Mouse (Mus musculus): ENCODE data around the gene Ndufv3. TPM values are rescaled to one million over a fixed set of nuclear protein-coding genes. Genes with fewer than 3 reads are reported as not detected.

The Ndufv3 gene
- polyA plus RNA-seq, 1 experiment from 2014 or later: 248 TPM

DNA sequence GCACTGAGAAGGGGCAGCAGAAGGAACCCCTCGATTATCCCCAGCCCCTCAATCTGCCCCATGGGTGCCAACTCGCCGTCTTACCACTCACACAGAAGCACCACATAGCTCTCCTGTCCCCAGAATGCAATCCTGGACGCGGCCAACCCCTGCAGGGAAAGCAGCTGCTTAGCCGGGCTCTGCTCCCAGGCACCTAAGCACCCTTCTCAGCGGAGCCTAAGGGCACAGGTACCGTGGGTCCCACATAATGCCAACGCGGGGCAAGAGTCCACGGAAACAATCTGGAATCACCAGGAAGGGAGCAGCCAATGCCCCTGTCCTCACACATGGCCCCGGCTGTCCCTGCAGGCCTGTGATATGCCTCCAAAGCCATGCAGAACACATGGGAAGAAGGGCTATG, 20.2 kb upstream of the Ndufv3 start:
- Histone ChIP-seq H3K4me3 (replicated peaks) (no peak overlapping the region), H3K36me3 (replicated peaks) (peaks cover 95% of the 10 kb centered on the region), H3K27me3 (no peaks in the 10 kb centered on the region), H3K4me2 (no peak overlapping the region), H3K9ac (no peak overlapping the region), H3K9me3 (no peaks in the 10 kb centered on the region), H3K27ac (no peak overlapping the region), H3K4me1 (0 out of 2 replicates have a peak, but pooled peaks cover under 1% of the 10 kb centered on the region)
- no peak for ATAC-seq (ENCODE audit: low FRiP score)
- 96% methylated on average over 12 of the region's 12 CpGs for WGBS

DNA sequence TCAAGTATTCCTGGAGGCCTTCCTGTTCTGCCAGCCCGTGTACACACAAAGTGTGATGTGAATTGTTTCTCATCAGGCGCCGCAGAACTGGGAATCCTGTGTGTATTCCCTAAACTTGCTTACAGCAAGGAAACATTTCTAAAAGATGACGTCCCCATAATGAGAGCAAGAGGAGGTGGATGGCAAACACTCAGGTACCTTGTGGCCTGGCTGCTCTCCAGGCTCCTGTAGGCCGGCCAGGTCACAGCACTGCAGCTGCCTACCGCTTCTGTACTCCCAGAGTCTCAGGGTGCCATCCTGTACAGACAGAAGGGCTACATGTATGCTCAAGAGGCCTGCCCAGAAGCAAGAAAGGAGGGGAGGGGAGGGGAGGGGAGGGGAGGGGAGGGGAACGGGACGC, 19.5 kb upstream of the Ndufv3 start:
- WGBS: 95% methylated on average over 8 of the region's 8 CpGs
- no peak overlapping the region for H3K27ac ChIP-seq
- H3K9me3 ChIP-seq: no peaks in the 10 kb centered on the region
- no peak overlapping the region for H3K4me2 ChIP-seq
- no peak overlapping the region for H3K9ac ChIP-seq
- H3K4me1 ChIP-seq: peaks cover 7% of the 10 kb centered on the region; the same call in 1 of the 2 replicates
- no peak overlapping the region for H3K4me3 ChIP-seq (replicated peaks)
- ATAC-seq (ENCODE audit: low FRiP score): no peak
- peaks cover 96% of the 10 kb centered on the region for H3K36me3 ChIP-seq (replicated peaks)
- H3K27me3 ChIP-seq: no peaks in the 10 kb centered on the region

DNA sequence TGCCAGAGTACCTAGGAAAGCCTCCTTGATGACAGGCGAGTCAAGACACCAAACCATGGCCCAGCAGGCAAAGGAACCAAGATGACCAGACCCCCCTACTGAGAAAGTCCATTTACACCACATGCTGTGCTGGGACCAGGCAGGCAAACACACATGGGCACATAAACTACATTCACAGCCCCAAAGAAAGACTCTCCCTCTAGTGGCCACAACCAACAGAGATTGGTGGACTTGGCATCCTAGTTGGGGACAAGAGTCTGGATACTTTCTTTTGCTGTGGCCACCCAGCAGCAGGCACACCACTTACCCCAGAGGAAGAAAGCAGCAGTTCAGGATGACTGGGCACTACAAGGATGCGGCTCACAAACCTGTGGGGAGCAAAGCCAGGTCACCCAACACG, 19.0 kb upstream of the Ndufv3 start:
- peaks cover 9% of the 10 kb centered on the region; the same call in 1 of the 2 replicates for H3K4me1 ChIP-seq
- H3K4me3 ChIP-seq (replicated peaks): no peak overlapping the region
- H3K9me3 ChIP-seq: no peaks in the 10 kb centered on the region
- no peak for ATAC-seq (ENCODE audit: low FRiP score)
- WGBS: 85% methylated on average over 3 of the region's 3 CpGs
- no peak overlapping the region for H3K4me2 ChIP-seq
- no peaks in the 10 kb centered on the region for H3K27me3 ChIP-seq
- H3K9ac ChIP-seq: no peak overlapping the region
- no peak overlapping the region for H3K27ac ChIP-seq
- peaks cover 95% of the 10 kb centered on the region for H3K36me3 ChIP-seq (replicated peaks)

DNA sequence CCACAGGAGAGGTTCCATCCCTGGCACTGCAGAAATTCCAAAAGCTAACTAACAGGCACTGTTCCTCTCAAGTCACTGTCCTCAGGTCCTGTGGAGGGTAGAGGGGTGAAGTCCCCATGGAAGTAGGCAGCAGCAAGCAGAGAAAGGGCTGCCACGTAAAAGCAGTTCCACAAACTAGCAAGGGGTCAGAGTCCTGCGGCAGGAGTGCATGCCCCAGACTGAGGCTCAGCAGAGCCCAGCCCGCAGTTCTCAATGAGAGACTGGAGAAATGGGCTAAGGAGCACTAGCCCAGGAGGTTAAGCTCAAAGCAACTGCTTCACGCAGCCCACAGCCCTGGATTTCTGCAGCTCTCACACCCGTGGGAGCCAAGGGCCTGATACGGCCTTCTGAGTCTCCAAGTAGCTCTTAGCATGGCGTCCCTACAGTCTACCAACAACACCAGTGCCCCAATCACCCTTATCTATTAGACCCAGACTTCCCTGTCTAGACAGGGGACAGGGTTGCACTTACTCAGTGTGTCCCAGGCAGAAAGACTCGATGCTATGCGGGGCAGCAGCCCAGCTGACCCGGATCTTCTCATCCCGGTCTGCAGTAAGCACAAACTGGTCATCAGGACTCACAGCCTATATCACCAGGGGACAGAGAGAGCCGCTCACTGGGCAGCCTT, 17.5 kb upstream of the Ndufv3 start:
- Histone ChIP-seq H3K27me3 (no peaks in the 10 kb centered on the region), H3K27ac (no peak overlapping the region), H3K4me3 (replicated peaks) (no peak overlapping the region), H3K9me3 (no peaks in the 10 kb centered on the region), H3K4me2 (no peak overlapping the region), H3K9ac (no peak overlapping the region), H3K4me1 (peaks cover 9% of the 10 kb centered on the region; the same call in 1 of the 2 replicates), H3K36me3 (replicated peaks) (peaks cover 97% of the 10 kb centered on the region)
- no peak for ATAC-seq (ENCODE audit: low FRiP score)
- WGBS: 92% methylated on average over 12 of the region's 12 CpGs

DNA sequence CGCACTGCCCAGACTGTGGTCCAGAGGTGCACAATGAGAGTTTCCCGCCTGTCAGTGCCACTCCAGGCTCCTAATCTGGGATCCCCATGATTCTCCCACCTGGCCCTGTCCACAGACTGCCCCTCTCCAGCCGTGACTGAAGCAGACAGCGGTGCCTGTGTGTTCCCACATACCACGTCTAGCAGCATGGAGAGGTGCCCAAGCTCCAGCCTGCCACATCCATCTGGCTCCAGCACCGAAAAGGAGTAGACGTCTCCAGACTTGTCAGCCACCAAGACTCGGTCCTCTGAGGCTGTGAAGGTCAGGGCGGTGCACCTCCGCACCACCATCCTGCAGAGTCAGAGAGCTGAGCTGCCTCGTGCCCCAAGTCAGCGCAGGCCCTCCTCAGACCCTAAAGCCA, 16.6 kb upstream of the Ndufv3 start:
- Histone ChIP-seq H3K4me1 (peaks cover 9% of the 10 kb centered on the region; the same call in 1 of the 2 replicates), H3K9ac (no peak overlapping the region), H3K4me2 (no peak overlapping the region), H3K27me3 (no peaks in the 10 kb centered on the region), H3K4me3 (replicated peaks) (no peak overlapping the region), H3K27ac (no peak overlapping the region), H3K36me3 (replicated peaks) (peaks cover 96% of the 10 kb centered on the region), H3K9me3 (no peaks in the 10 kb centered on the region)
- 90% methylated on average over 12 of the region's 12 CpGs for WGBS
- ATAC-seq (ENCODE audit: low FRiP score): no peak

DNA sequence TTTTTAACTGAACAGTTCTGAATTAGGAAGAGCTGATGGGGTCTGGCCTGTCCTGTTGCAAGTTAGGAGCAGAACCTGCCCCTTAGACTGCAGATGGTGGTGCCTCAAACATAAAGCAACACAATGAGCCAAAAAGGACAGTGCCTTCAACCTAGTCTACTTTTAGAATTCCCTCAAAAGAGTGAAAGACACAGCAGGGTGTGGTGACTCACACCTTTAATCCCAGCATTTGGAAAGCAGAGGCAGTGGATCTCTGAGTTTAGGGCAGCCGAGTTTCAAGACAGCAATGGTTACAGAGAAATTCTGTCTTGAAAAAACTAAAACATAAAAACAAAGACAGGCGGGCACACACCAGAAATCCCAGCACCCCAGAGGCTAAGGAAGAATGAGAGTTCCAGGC, 16.0 kb upstream of the Ndufv3 start:
- Histone ChIP-seq H3K27ac (no peak overlapping the region), H3K36me3 (replicated peaks) (peaks cover 95% of the 10 kb centered on the region), H3K27me3 (no peaks in the 10 kb centered on the region), H3K4me3 (replicated peaks) (no peak overlapping the region), H3K4me2 (no peak overlapping the region), H3K9me3 (no peaks in the 10 kb centered on the region), H3K4me1 (peaks cover 9% of the 10 kb centered on the region; the same call in 1 of the 2 replicates), H3K9ac (no peak overlapping the region)
- ATAC-seq (ENCODE audit: low FRiP score): no peak
- 63% methylated on average over 2 of the region's 2 CpGs for WGBS

DNA sequence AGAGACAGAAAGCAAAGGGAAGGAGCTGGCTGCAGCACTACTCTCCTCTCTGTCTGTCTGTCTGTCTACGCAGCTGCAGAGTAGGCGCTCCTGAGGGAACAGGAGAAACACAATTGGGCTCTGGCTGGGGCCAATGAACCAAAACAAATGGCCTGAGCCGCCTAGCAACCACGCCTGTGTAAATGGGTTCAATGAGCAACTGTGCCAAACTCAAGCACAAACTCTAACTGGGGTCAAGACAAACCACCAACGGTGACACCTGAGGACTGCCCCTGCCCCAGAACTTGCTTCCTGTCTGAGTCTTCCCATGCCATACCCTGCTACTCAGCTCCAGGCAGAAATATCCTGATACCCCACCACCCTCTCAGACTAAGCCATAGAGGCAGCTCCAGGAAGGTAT, 14.9 kb upstream of the Ndufv3 start:
- H3K27ac ChIP-seq: no peak overlapping the region
- 56% methylated on average over 5 of the region's 5 CpGs for WGBS
- peaks cover 95% of the 10 kb centered on the region for H3K36me3 ChIP-seq (replicated peaks)

DNA sequence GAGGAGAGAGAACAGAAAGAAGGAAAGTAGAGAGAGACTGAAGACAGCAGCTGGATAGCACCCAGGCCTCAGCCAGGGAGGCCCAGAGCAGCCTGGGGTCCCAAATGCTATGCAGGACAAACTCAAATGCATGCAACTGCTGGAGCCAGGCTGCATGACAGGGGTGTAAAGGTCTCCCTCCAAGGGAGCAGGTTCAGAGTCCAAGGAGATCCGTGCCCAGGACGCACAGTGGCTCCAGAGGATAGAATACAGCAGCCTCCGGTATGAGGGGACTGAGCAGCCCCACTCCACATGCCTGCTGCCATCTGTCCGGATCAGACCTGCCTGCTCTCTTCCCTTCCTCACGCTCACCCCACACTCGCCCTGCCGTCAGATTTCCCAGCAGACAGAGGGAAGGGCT, 13.6 kb upstream of the Ndufv3 start:
- peaks cover 11% of the 10 kb centered on the region for H3K4me1 ChIP-seq
- peak overlapping the region; percentile 17; the same call in 1 of the 2 replicates for H3K9ac ChIP-seq
- H3K27me3 ChIP-seq: no peaks in the 10 kb centered on the region
- WGBS: 91% methylated on average over 7 of the region's 7 CpGs
- no peak overlapping the region for H3K27ac ChIP-seq
- no peak for ATAC-seq (ENCODE audit: low FRiP score)
- H3K9me3 ChIP-seq: no peaks in the 10 kb centered on the region
- H3K36me3 ChIP-seq (replicated peaks): peaks cover 88% of the 10 kb centered on the region
- H3K4me3 ChIP-seq (replicated peaks): no peak overlapping the region
- no peak overlapping the region for H3K4me2 ChIP-seq

More for the DNA sequence above, 14.9 kb upstream of the Ndufv3 start:
- Histone ChIP-seq H3K27me3 (no peaks in the 10 kb centered on the region), H3K4me2 (no peak overlapping the region), H3K4me3 (replicated peaks) (no peak overlapping the region), H3K9me3 (no peaks in the 10 kb centered on the region), H3K9ac (no peak overlapping the region), H3K4me1 (peaks cover 9% of the 10 kb centered on the region; the same call in 1 of the 2 replicates)
- no peak for ATAC-seq (ENCODE audit: low FRiP score)

DNA sequence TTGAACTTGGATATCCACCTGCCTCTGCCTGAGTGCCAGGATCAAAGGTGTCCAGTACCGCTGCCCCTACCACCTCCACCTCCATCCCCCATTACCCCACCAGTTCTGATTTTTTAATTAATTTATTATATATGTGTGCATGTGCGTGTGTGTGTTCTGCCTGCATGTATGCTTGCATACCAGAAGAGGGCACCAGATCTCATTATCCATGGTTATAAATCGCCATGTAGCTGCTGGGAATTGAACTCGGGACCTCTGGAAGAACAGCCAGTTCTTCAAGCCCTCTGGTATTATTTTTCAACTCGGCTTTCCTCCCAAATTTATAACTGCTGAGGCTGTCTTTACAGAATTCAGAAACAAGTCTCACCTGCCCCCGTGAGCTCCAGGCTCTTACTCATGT, 9.0 kb upstream of the Ndufv3 start:
- Histone ChIP-seq H3K27ac (no peak overlapping the region), H3K9ac (no peak overlapping the region), H3K27me3 (no peaks in the 10 kb centered on the region), H3K36me3 (replicated peaks) (peaks cover 44% of the 10 kb centered on the region), H3K9me3 (no peaks in the 10 kb centered on the region), H3K4me3 (replicated peaks) (peak overlapping the region; percentile 85), H3K4me2 (peak overlapping the region; percentile 82), H3K4me1 (peaks cover 12% of the 10 kb centered on the region)
- ATAC-seq (ENCODE audit: low FRiP score): no peak
- 97% methylated on average over 6 of the region's 6 CpGs for WGBS

DNA sequence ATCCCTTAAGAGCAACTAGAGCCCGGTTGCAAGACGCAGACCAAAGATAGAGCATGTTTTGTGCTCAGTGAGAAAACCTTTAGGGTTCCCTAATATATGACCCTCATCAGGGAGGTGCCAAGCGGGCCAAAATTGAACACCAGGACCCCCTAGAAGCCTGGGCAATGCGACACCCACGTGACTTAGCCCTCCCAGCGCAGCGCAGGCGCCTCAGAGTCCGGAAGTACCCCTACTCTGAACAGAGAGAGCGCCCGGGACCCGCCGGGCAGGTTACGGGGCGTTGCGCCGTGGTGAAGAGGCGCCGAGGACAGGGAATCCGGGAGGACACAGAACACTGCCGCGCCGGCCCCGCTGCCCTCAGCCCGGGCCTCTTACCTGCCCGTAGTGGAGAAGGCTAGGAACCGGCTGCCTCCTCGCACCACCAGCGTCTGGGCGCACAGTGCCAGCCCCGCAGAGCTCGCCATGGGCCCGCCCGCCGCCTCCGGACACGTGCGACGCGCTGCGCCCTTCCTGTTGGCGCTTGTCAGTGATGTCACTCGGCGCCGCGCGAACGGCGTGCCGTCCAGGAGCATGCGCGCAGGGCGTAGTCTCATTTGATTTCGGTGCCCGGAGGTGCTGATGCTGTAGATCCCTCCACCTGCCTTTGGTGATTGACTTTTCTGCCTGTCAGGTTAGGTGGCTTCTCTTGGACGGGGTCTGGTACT, 8.0 kb upstream of the Ndufv3 start:
- H3K9ac ChIP-seq: peak overlapping the region; percentile 70
- H3K27me3 ChIP-seq: no peaks in the 10 kb centered on the region; the same call in 1 of the 2 replicates
- peak overlapping the region; percentile 78 for H3K27ac ChIP-seq
- WGBS: under 1% methylated on average over 56 of the region's 56 CpGs
- ATAC-seq (ENCODE audit: low FRiP score): peak; percentile 95
- no peaks in the 10 kb centered on the region for H3K9me3 ChIP-seq
- H3K36me3 ChIP-seq (replicated peaks): peaks cover 34% of the 10 kb centered on the region
- H3K4me1 ChIP-seq: peaks cover 12% of the 10 kb centered on the region
- peak overlapping the region; percentile 85 for H3K4me3 ChIP-seq (replicated peaks)
- H3K4me2 ChIP-seq: peak overlapping the region; percentile 82

DNA sequence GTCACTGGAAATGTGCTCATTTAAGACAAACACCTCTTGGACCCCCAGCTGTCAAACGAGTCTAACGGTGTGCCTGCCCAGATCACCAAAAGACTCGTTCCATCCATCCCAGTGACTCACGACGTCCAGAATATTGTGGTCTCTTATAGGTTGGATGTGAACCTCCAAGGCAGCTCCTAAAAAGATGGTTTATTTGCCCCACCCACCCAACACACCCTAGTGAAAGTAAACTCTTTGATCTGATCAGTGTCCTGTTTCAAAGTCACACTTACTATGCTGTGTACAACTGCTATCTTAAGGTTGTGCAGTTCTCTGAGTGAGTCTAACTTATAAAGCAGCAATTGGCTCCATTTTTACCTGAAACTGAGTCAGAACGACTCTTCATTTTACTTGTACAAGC, 7.3 kb upstream of the Ndufv3 start:
- peaks cover 12% of the 10 kb centered on the region for H3K4me1 ChIP-seq
- WGBS: 20% methylated on average over 6 of the region's 6 CpGs
- peaks cover 28% of the 10 kb centered on the region for H3K36me3 ChIP-seq (replicated peaks)
- H3K27me3 ChIP-seq: peaks cover 3% of the 10 kb centered on the region; the same call in 1 of the 2 replicates
- ATAC-seq (ENCODE audit: low FRiP score): peak; percentile 19; the same call in 1 of the 2 replicates
- H3K9ac ChIP-seq: peak overlapping the region; percentile 70
- no peaks in the 10 kb centered on the region for H3K9me3 ChIP-seq
- 0 out of 2 replicates have a peak overlapping the region, but pooled peaks have one; percentile 78 for H3K27ac ChIP-seq
- H3K4me3 ChIP-seq (replicated peaks): peak overlapping the region; percentile 85
- peak overlapping the region; percentile 82 for H3K4me2 ChIP-seq

DNA sequence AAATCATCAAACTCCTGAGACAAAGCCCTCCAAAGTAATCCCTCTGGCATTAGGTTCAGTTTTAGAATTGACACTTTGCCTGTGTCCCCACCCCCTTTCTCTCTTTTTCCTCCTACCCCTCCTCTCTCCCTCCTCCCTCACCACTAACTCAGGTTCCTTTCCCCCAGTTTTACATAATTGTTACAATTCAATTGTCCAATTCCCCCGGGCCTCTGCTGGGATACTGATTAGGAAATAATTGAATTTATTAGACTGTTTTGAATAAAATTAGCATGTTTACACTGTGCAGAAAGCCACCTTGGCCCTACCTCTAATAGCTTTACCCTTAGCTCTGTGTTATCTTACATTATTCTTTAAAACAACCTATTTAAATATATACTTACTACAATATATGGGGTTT, 5.2 kb upstream of the Ndufv3 start:
- H3K27ac ChIP-seq: no peak overlapping the region
- no peak for ATAC-seq (ENCODE audit: low FRiP score)

More for the DNA sequence above, 5.2 kb upstream of the Ndufv3 start:
- H3K27me3 ChIP-seq: peaks cover 4% of the 10 kb centered on the region; the same call in 1 of the 2 replicates
- H3K9me3 ChIP-seq: no peaks in the 10 kb centered on the region
- peaks cover 12% of the 10 kb centered on the region for H3K4me1 ChIP-seq
- 42% methylated on average over 1 of the region's 1 CpGs for WGBS
- H3K9ac ChIP-seq: no peak overlapping the region
- H3K4me3 ChIP-seq (replicated peaks): no peak overlapping the region
- peaks cover 9% of the 10 kb centered on the region for H3K36me3 ChIP-seq (replicated peaks)
- H3K4me2 ChIP-seq: no peak overlapping the region

Data from forebrain, embryonic 12.5 days (tissue).